Mouse (Mus musculus): ENCODE measurements at regions not wholly inside any gene's neighbourhood (a gene's known extent, or its start where the extent isn't known, plus 50 kb on each side); places are given as distances from the start of the nearest gene placed in this dataset.

- TF ChIP-seq E2F4 (IDR thresholded peaks at IDR 0.05; ENCODE audit: insufficient read depth) = no peak
- no peak for TF ChIP-seq MYOD1 (IDR thresholded peaks at IDR 0.05; ENCODE audit: control insufficient read depth in 1 of 3, insufficient read length in 2 of 3, low read depth in 2 of 3)
- TF ChIP-seq MAX (IDR thresholded peaks at IDR 0.05; ENCODE audit: low read depth) = no peak
- TF ChIP-seq POLR2A (IDR thresholded peaks at IDR 0.05; ENCODE audit: insufficient read length, low read depth) = no peak
- no peak for TF ChIP-seq USF1 (IDR thresholded peaks at IDR 0.05; ENCODE audit: low read depth)
- no peak for TF ChIP-seq POLR2AphosphoS2 (IDR thresholded peaks at IDR 0.05; ENCODE audit: insufficient read length, low read depth)
- TF ChIP-seq SRF (IDR thresholded peaks at IDR 0.05; ENCODE audit: control insufficient read depth, insufficient read length, low read depth) = no peak
- TF ChIP-seq TCF3 (IDR thresholded peaks at IDR 0.05; ENCODE audit: insufficient read length, low read depth) = no peak
- no peak for TF ChIP-seq MYOG (IDR thresholded peaks at IDR 0.05; ENCODE audit: control insufficient read depth in 1 of 3, insufficient read depth in 1 of 3, insufficient read length in 2 of 3, low read depth in 2 of 3)
- TF ChIP-seq TCF12 (IDR thresholded peaks at IDR 0.05; ENCODE audit: insufficient read depth, poor library complexity, severe bottlenecking) = no peak
- no peak for TF ChIP-seq CEBPB (IDR thresholded peaks at IDR 0.05; ENCODE audit: insufficient read depth, poor library complexity, severe bottlenecking)
- no peak for TF ChIP-seq REST (IDR thresholded peaks at IDR 0.05; ENCODE audit: insufficient read depth, insufficient read length)
Observed at GRCm38 (mm10) chr13:116410682-116411081, 101.2 kb upstream of the Isl1 start.

Measured in myocyte (in vitro differentiated cells).